Mouse (Mus musculus): ENCODE results near the gene Cd300lg.

Gene Cd300lg

GRCm38 (mm10) chr11:102096887-102097391 is 55.6 kb downstream of the Cd300lg start:
- peak; percentile 86 for DNase-seq (ENCODE audit: low spot score)

GRCm38 (mm10) chr11:102101219-102101618 is 59.9 kb downstream of the Cd300lg start, which contains the start of gene Ppy:
Gene Ppy, minus strand, starts transcription at chr11:102101319.
- no peak for DNase-seq (ENCODE audit: low spot score)

- peak; percentile 27 for DNase-seq (ENCODE audit: low spot score)
Observed at GRCm38 (mm10) chr11:102102485-102103258, 61.4 kb downstream of the Cd300lg start.
